Mouse (Mus musculus) small intestine, adult 2 months (tissue): Measurements from ENCODE around the gene Zfp114.

Experiments
- CTCF ChIP-seq: fragments of 200-500 bp; IDR thresholded peaks from 2 replicates; pipeline ENCODE4 v1.5.1; 2012; ENCODE audit warnings: low read depth, mild to moderate bottlenecking, control low read depth, inconsistent platforms, low read length, moderate library complexity, mixed read lengths; ENCODE audit not compliant: insufficient replicate concordance, insufficient read length; ENCODE audit errors: extremely low read depth
- POLR2A ChIP-seq: fragments of 200-500 bp; IDR thresholded peaks from 2 replicates; pipeline ENCODE4 v1.6.1; 2012; ENCODE audit warnings: low read depth, mild to moderate bottlenecking, control low read depth, inconsistent platforms, low read length, moderate library complexity

- TF ChIP-seq CTCF (no peak), POLR2A (no peak)
Measured at GRCm38 (mm10) chr7:24174618-24175336, at the start of gene Zfp114.
